Mouse (Mus musculus): Measurements from ENCODE around the gene Cdyl.

DNA sequence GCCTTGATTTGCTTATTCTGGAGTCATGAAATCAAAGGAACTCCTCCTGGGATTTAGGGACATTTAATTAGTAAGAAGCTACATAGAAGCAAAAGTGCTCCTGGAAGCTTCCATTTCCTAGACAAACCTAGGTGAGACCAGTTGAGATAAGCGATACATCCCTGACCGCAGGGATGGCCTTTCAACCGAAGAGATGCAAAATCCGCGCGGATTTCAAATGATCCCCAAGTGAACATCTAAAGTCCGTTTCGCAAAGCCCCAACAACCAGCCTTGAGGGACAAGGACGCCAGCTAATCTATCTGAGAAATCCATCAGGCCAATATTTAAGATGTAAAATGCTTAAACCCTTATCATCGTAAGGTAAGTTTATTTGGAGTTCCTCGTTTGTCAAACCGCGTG, 245.7 kb downstream of the Cdyl start:
- TF ChIP-seq CTCF (IDR thresholded peaks at IDR 0.05; ENCODE audit: insufficient read depth, low read length) = no peak
- no peak for TF ChIP-seq POLR2A (IDR thresholded peaks at IDR 0.05; ENCODE audit: borderline replicate concordance, extremely low read depth, low read depth, low read length)

Data from lung, adult 2 months (tissue).